Mouse (Mus musculus) ES-E14 (cell line): ENCODE measurements around the gene Khnyn. TPM values are rescaled to one million over a fixed set of nuclear protein-coding genes. Genes with fewer than 3 reads are reported as not detected.

Experiments used
- DNase-seq: peaks from one replicate; pipeline ENCODE4 v3.0.0-alpha.2; 2013; ENCODE audit warnings: low read depth, low spot score
- H3K27ac ChIP-seq: 2 replicates; pipeline ENCODE4 v1.5.1; 2012; ENCODE audit warnings: low read depth, mild to moderate bottlenecking, low read length, moderate library complexity, mixed read lengths; ENCODE audit not compliant: poor library complexity, insufficient read depth, severe bottlenecking
- H3K36me3 ChIP-seq: 2 replicates; pipeline ENCODE4 v1.6.1; 2012; ENCODE audit warnings: mild to moderate bottlenecking, low read length, moderate library complexity, mixed read lengths; ENCODE audit not compliant: control insufficient read depth, poor library complexity, insufficient read depth, severe bottlenecking
- H3K4me1 ChIP-seq, 2 experiments: fragments of 150-350 bp in 1 of 2; sonication (generic) in 1 of 2; 2 replicates each; pipeline ENCODE4 v1.6.1; 2012; ENCODE audit warnings: low read length in 2 of 2, mild to moderate bottlenecking in 1 of 2, mixed read lengths in 1 of 2; ENCODE audit not compliant: control insufficient read depth in 2 of 2, insufficient read depth in 2 of 2, poor library complexity in 1 of 2
- H3K4me3 ChIP-seq, 2 experiments: fragments of 150-350 bp in 1 of 2; sonication (generic) in 1 of 2; 2 replicates each; pipeline ENCODE4 v1.5.1; 2012; ENCODE audit warnings: low read length in 2 of 2, low read depth in 1 of 2, mild to moderate bottlenecking in 1 of 2, mixed read lengths in 1 of 2; ENCODE audit not compliant: insufficient read depth in 1 of 2, poor library complexity in 1 of 2, severe bottlenecking in 1 of 2
- H3K9ac ChIP-seq: 2 replicates; pipeline ENCODE4 v1.6.1; 2012; ENCODE audit warnings: low read depth, mild to moderate bottlenecking, low read length, mixed read lengths; ENCODE audit not compliant: poor library complexity, insufficient read depth, severe bottlenecking
- H3K9me3 ChIP-seq: fragments of 150-350 bp; sonication (generic); 2 replicates; pipeline ENCODE4 v1.6.1; 2012; ENCODE audit warnings: low read depth, mild to moderate bottlenecking, low read length; ENCODE audit not compliant: control insufficient read depth, insufficient read depth
- CHD2 ChIP-seq: IDR thresholded peaks from 2 replicates; pipeline ENCODE4 v1.6.1; 2014; ENCODE audit warnings: mild to moderate bottlenecking, low read depth, low read length, inconsistent platforms
- HCFC1 ChIP-seq: IDR thresholded peaks from 2 replicates; pipeline ENCODE4 v1.6.1; 2012; ENCODE audit warnings: low read length, inconsistent platforms, borderline replicate concordance; ENCODE audit not compliant: insufficient read depth
- MAFK ChIP-seq: IDR thresholded peaks from 2 replicates; pipeline ENCODE4 v1.6.1; 2014; ENCODE audit warnings: mild to moderate bottlenecking, low read depth, low read length, inconsistent platforms; ENCODE audit not compliant: insufficient read depth
- ZC3H11A ChIP-seq: IDR thresholded peaks from 2 replicates; pipeline ENCODE4 v1.6.1; 2012; ENCODE audit warnings: low read depth, mild to moderate bottlenecking, inconsistent platforms, low read length, borderline replicate concordance
- ZNF384 ChIP-seq: IDR thresholded peaks from 2 replicates; pipeline ENCODE4 v1.6.1; 2012; ENCODE audit warnings: low read depth, low read length, inconsistent platforms
- in situ Hi-C, 2 experiments: fragments of 600-800 bp; cut with MboI; formaldehyde crosslinking; loops; one replicate each; pipeline ENCODE4 v1.15.1; 2025; ENCODE audit warnings: low sequenced_read_pairs in 2 of 2, inconsistent platforms in 1 of 2; ENCODE audit not compliant: unreplicated experiment in 2 of 2
- total RNA-seq: library from RNA; depleted of rRNA; stranded (reverse); fragments of 300-350 nt; gene quantifications from 2 replicates; pipeline ENCODE4 v1.2.3, GENCODE M21; 2012; rRNA removed

Khnyn gene
- total RNA-seq, 1 experiment, result 7.2 TPM

- H3K27ac ChIP-seq, result no peak overlapping the region
- TF ChIP-seq CHD2 (no peak), ZC3H11A (no peak), HCFC1 (no peak), MAFK (no peak), ZNF384 (no peak)
- no peak overlapping the region for H3K9ac ChIP-seq
- H3K4me1 ChIP-seq, result no peaks in the 10 kb centered on the region
- H3K4me3 ChIP-seq, result no peak overlapping the region
- no peaks in the 10 kb centered on the region for H3K9me3 ChIP-seq
- no peak for DNase-seq
- H3K36me3 ChIP-seq, result no peaks in the 10 kb centered on the region
- in situ Hi-C loops, result no loop called here
Observed at GRCm38 (mm10) chr14:55933586-55933985, 48.8 kb downstream of the Khnyn start.

- TF ChIP-seq CHD2, result no peak
- TF ChIP-seq ZC3H11A, result no peak
- no peak for TF ChIP-seq ZNF384
- TF ChIP-seq MAFK, result no peak
- no peak for TF ChIP-seq HCFC1
- no peak overlapping the region for H3K4me3 ChIP-seq
- H3K36me3 ChIP-seq, result no peaks in the 10 kb centered on the region
- H3K27ac ChIP-seq, result no peak overlapping the region
- in situ Hi-C loops, result no loop called here
- DNase-seq, result no peak
- H3K9ac ChIP-seq, result no peak overlapping the region
- H3K4me1 ChIP-seq, result no peaks in the 10 kb centered on the region
- H3K9me3 ChIP-seq, result no peaks in the 10 kb centered on the region
Observed at GRCm38 (mm10) chr14:55940070-55940800, 55.5 kb downstream of the Khnyn start.

GRCm38 (mm10) chr14:55943601-55944000, 58.9 kb downstream of the Khnyn start:
- Histone ChIP-seq H3K4me3 (no peak overlapping the region), H3K36me3 (no peaks in the 10 kb centered on the region), H3K9me3 (no peaks in the 10 kb centered on the region), H3K27ac (no peak overlapping the region), H3K4me1 (no peaks in the 10 kb centered on the region), H3K9ac (no peak overlapping the region)
- in situ Hi-C loops, result no loop called here
- DNase-seq, result no peak
- TF ChIP-seq CHD2 (no peak), MAFK (no peak), ZNF384 (no peak), ZC3H11A (no peak), HCFC1 (no peak)

GRCm38 (mm10) chr14:55944575-55944974, 59.8 kb downstream of the Khnyn start, which contains the start of gene Cma1:
Cma1 (minus strand) TSS chr14:55944675.
- no peaks in the 10 kb centered on the region for H3K4me1 ChIP-seq
- no peak within 1 kb of the TSS for H3K4me3 ChIP-seq
- no peak within 1 kb of the TSS for H3K27ac ChIP-seq
- no peaks in the 10 kb centered on the region for H3K36me3 ChIP-seq
- no peaks in the 10 kb centered on the region for H3K9me3 ChIP-seq
- H3K9ac ChIP-seq, result no peak within 1 kb of the TSS
- in situ Hi-C loops, result no loop called here
- TF ChIP-seq MAFK (no peak), ZNF384 (no peak), ZC3H11A (no peak)
- no peak for DNase-seq

GRCm38 (mm10) chr14:55946269-55946969, 61.7 kb downstream of the Khnyn start:
- no peak for DNase-seq

More at GRCm38 (mm10) chr14:55946269-55946969, 61.7 kb downstream of the Khnyn start:
- Histone ChIP-seq H3K4me3 (no peak overlapping the region), H3K36me3 (no peaks in the 10 kb centered on the region), H3K4me1 (no peaks in the 10 kb centered on the region), H3K9ac (no peak overlapping the region), H3K9me3 (no peaks in the 10 kb centered on the region), H3K27ac (no peak overlapping the region)
- in situ Hi-C loops, result no loop called here
- TF ChIP-seq HCFC1, result no peak
- no peak for TF ChIP-seq MAFK
- TF ChIP-seq ZC3H11A, result no peak
- no peak for TF ChIP-seq CHD2
- no peak for TF ChIP-seq ZNF384

Other genes starting within 250 kb of the Khnyn start
- gene Ipo4, start 249.0 kb upstream of the Khnyn start, total RNA-seq, result 62.9 and 111 TPM in 2 replicates
- not detected in 2 replicates for gene Gm49378, start 247.1 kb upstream of the Khnyn start, total RNA-seq
- gene Tm9sf1, start 241.1 kb upstream of the Khnyn start, total RNA-seq, result 41.1 and 76.1 TPM in 2 replicates
- gene Tssk4, start 234.8 kb upstream of the Khnyn start, total RNA-seq, result not detected in 2 replicates
- 13.0 and 16.5 TPM in 2 replicates for gene Mdp1, start 224.4 kb upstream of the Khnyn start, total RNA-seq
- gene Gmpr2, start 213.0 kb upstream of the Khnyn start, total RNA-seq, result 15.3 and 18.2 TPM in 2 replicates
- 187 and 253 TPM in 2 replicates for gene Nedd8, start 212.8 kb upstream of the Khnyn start, total RNA-seq
- gene Tinf2, start 203.1 kb upstream of the Khnyn start, total RNA-seq, result 26.1 and 60.9 TPM in 2 replicates
- 13.4 and 31.6 TPM in 2 replicates for gene Tgm1, start 171.0 kb upstream of the Khnyn start, total RNA-seq
- gene Rabggta, start 162.7 kb upstream of the Khnyn start, total RNA-seq, result 34.0 and 95.5 TPM in 2 replicates
- gene Dhrs1, start 139.3 kb upstream of the Khnyn start, total RNA-seq, result 9.6 and 18.0 TPM in 2 replicates
- 30.0 and 38.3 TPM in 2 replicates for gene Nop9, start 139.3 kb upstream of the Khnyn start, total RNA-seq
- 2.2 and 4.1 TPM in 2 replicates for gene Cideb, start 126.5 kb upstream of the Khnyn start, total RNA-seq
- 1.5 and 7.1 TPM in 2 replicates for gene Ltb4r2, start 123.5 kb upstream of the Khnyn start, total RNA-seq
- gene Ltb4r1, start 119.0 kb upstream of the Khnyn start, total RNA-seq, result 0.67 and 2.1 TPM in 2 replicates
- gene Adcy4, start 100.9 kb upstream of the Khnyn start, total RNA-seq, result 0.27 and 0.32 TPM in 2 replicates
- 9.0 and 17.8 TPM in 2 replicates for gene Ripk3, start 96.1 kb upstream of the Khnyn start, total RNA-seq
- 6.4 and 25.4 TPM in 2 replicates for gene Nfatc4, start 61.8 kb upstream of the Khnyn start, total RNA-seq
- gene Nynrin, start 30.9 kb upstream of the Khnyn start, total RNA-seq, result 7.1 and 10.4 TPM in 2 replicates
- gene Cbln3, start 555 bp upstream of the Khnyn start, total RNA-seq, result 0.04 and 0.11 TPM in 2 replicates
- 8.2 and 11.1 TPM in 2 replicates for gene Sdr39u1, start 15.3 kb downstream of the Khnyn start, total RNA-seq
- gene Cma1, start 59.7 kb downstream of the Khnyn start, total RNA-seq, result not detected in 2 replicates
- not detected in 2 replicates for gene Cma2, start 66.0 kb downstream of the Khnyn start, total RNA-seq
- gene Mcpt1, start 133.0 kb downstream of the Khnyn start, total RNA-seq, result not detected in 2 replicates
- not detected in 2 replicates for gene Mcpt9, start 145.5 kb downstream of the Khnyn start, total RNA-seq
- gene Mcpt2, start 157.1 kb downstream of the Khnyn start, total RNA-seq, result not detected in 2 replicates
- not detected in 2 replicates for gene Mcpt4, start 177.4 kb downstream of the Khnyn start, total RNA-seq
- gene Mcpt8, start 200.3 kb downstream of the Khnyn start, total RNA-seq, result 0.26 and 0.31 TPM in 2 replicates
- not detected in 2 replicates for gene Ctsg, start 217.6 kb downstream of the Khnyn start, total RNA-seq
- 0.98 and 1.2 TPM in 2 replicates for gene Gzme, start 235.7 kb downstream of the Khnyn start, total RNA-seq
- 0.32 and 0.89 TPM in 2 replicates for gene Gzmd, start 247.7 kb downstream of the Khnyn start, total RNA-seq